Mouse (Mus musculus) hindbrain, embryonic 14.5 days (tissue): Measurements from ENCODE around the gene Hspe1. TPM values are rescaled to one million over a fixed set of nuclear protein-coding genes. Genes with fewer than 3 reads are reported as not detected.
A peak's percentile ranks its signal among the peaks of the same experiment; 100 is the strongest.

Source experiments
- ATAC-seq: fragments of 200-750 bp; cut with Nextera tagmentation; 2 replicates; pipeline ENCODE4 v1.8.0; 2017; ENCODE audit warnings: moderate number of reproducible peaks, mild to moderate bottlenecking, moderate TSS enrichment, moderate library complexity; ENCODE audit not compliant: low FRiP score
- DNase-seq: peaks from one replicate; pipeline ENCODE4 v3.0.0-alpha.2; 2015; ENCODE audit warnings: low spot score
- H3K27ac ChIP-seq: fragments of 300-500 bp; sonication (generic); 2 replicates; pipeline ENCODE4 v1.5.1; 2014; ENCODE audit warnings: mild to moderate bottlenecking, moderate library complexity
- H3K27me3 ChIP-seq: fragments of 300-500 bp; sonication (generic); 2 replicates; pipeline ENCODE4 v1.6.1; 2014; ENCODE audit warnings: mild to moderate bottlenecking, low read length, mixed read lengths; ENCODE audit not compliant: control insufficient read depth, insufficient read depth
- H3K36me3 ChIP-seq: fragments of 300-500 bp; sonication (generic); replicated peaks from 2 replicates; pipeline ENCODE4 v1.6.1; 2014; ENCODE audit not compliant: control insufficient read depth, insufficient read depth
- H3K4me1 ChIP-seq: fragments of 300-500 bp; sonication (generic); replicated peaks from 2 replicates; pipeline ENCODE4 v1.6.1; 2014; ENCODE audit warnings: antibody characterized with exemption, low read length, mixed read lengths; ENCODE audit not compliant: control insufficient read depth, insufficient read depth
- H3K4me2 ChIP-seq: fragments of 300-500 bp; sonication (generic); replicated peaks from 2 replicates; pipeline ENCODE4 v1.6.1; 2014; ENCODE audit warnings: mild to moderate bottlenecking, moderate library complexity
- H3K4me3 ChIP-seq: fragments of 300-500 bp; sonication (generic); replicated peaks from 2 replicates; pipeline ENCODE4 v1.5.1; 2014; ENCODE audit warnings: mild to moderate bottlenecking, low read length
- H3K9ac ChIP-seq: fragments of 300-500 bp; sonication (generic); 2 replicates; pipeline ENCODE4 v1.6.1; 2014
- H3K9me3 ChIP-seq: fragments of 300-500 bp; sonication (generic); 2 replicates; pipeline ENCODE4 v1.6.1; 2016; ENCODE audit warnings: low read length; ENCODE audit not compliant: control insufficient read depth
- WGBS: fragments of 180-500 bp; shearing (Covaris S2); extraction: QIAGEN DNeasy Blood & Tissue Kit; methylation state at CpG from one replicate; pipeline ENCODE4 v1.1.7; 2014; 5-methylcytosine and 5-hydroxymethylcytosine counted together
- polyA plus RNA-seq: library from polyadenylated mRNA; unstranded; fragments of >200 nt; fragmentation: Nextera tagmentation; extraction: Ambion mirVana; gene quantifications from 2 replicates; pipeline ENCODE4 v1.2.1, GENCODE M21; 2014

Hspe1 gene
- 244 and 262 TPM in 2 replicates for polyA plus RNA-seq

- H3K27ac ChIP-seq = peak within 1 kb of the TSS; percentile 97
- DNase-seq (peak; percentile 99), ATAC-seq (peak; percentile 96)
- no peaks in the 10 kb centered on the region for H3K9me3 ChIP-seq
- peak within 1 kb of the TSS; percentile 95 for H3K4me2 ChIP-seq
- peak within 1 kb of the TSS; percentile 94 for H3K9ac ChIP-seq
- WGBS = under 1% methylated on average over 65 of the region's 76 CpGs
- H3K4me1 ChIP-seq = peaks cover 25% of the 10 kb centered on the region
- peak within 1 kb of the TSS; percentile 97 for H3K4me3 ChIP-seq
- peaks cover 63% of the 10 kb centered on the region for H3K36me3 ChIP-seq
- no peaks in the 10 kb centered on the region for H3K27me3 ChIP-seq
Observed at GRCm38 (mm10) chr1:55087932-55088610, at the start of gene Hspe1, which contains the start of gene Hspd1. Gene Hspe1 (plus strand): TSS chr1:55088132. Gene Hspd1 (minus strand): TSS chr1:55088243.

GRCm38 (mm10) chr1:55039944-55040343 is 48.0 kb upstream of the Hspe1 start:
- no peaks in the 10 kb centered on the region for H3K36me3 ChIP-seq
- no peak for ATAC-seq
- no peaks in the 10 kb centered on the region for H3K27me3 ChIP-seq
- 93% methylated on average over 1 of the region's 1 CpGs for WGBS
- H3K9ac ChIP-seq = no peak overlapping the region
- no peak overlapping the region for H3K27ac ChIP-seq
- DNase-seq = no peak
- H3K9me3 ChIP-seq = 0 out of 2 replicates have a peak, but pooled peaks cover 5% of the 10 kb centered on the region
- no peak overlapping the region for H3K4me2 ChIP-seq
- H3K4me3 ChIP-seq = no peak overlapping the region
- no peaks in the 10 kb centered on the region for H3K4me1 ChIP-seq

GRCm38 (mm10) chr1:55041691-55042090 is 46.2 kb upstream of the Hspe1 start:
- Histone ChIP-seq H3K36me3 (no peaks in the 10 kb centered on the region), H3K4me2 (no peak overlapping the region), H3K9ac (no peak overlapping the region), H3K27me3 (no peaks in the 10 kb centered on the region), H3K9me3 (0 out of 2 replicates have a peak, but pooled peaks cover 5% of the 10 kb centered on the region), H3K27ac (no peak overlapping the region), H3K4me1 (no peaks in the 10 kb centered on the region), H3K4me3 (no peak overlapping the region)
- no peak for DNase-seq
- no peak for ATAC-seq
- 89% methylated on average over 4 of the region's 4 CpGs for WGBS

DNA sequence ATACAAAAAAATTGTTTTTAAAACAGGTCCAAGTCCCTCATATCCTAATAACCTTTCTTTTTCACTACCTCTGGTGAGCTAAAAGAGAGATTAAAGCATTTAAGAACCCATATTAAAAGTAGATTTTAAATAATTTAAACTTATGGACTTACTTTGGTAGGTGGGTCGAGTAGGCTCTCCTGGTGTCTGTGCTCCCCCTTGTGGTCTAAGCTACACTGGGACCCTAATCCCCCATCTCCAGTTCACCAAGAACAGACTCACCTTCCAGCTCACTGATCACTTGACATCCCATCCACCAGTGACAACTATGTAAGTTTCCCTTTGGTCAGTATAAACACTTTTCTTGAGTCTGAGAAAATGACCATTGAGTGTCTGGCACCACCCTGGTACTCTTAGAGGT is 45.7 kb upstream of the Hspe1 start:
- no peaks in the 10 kb centered on the region for H3K36me3 ChIP-seq
- DNase-seq (no peak), ATAC-seq (no peak)
- H3K4me2 ChIP-seq = no peak overlapping the region
- no peaks in the 10 kb centered on the region for H3K4me1 ChIP-seq
- H3K9ac ChIP-seq = no peak overlapping the region
- 58% methylated on average over 1 of the region's 1 CpGs for WGBS
- no peak overlapping the region for H3K4me3 ChIP-seq
- H3K9me3 ChIP-seq = 0 out of 2 replicates have a peak, but pooled peaks cover 5% of the 10 kb centered on the region
- H3K27me3 ChIP-seq = no peaks in the 10 kb centered on the region
- H3K27ac ChIP-seq = no peak overlapping the region

DNA sequence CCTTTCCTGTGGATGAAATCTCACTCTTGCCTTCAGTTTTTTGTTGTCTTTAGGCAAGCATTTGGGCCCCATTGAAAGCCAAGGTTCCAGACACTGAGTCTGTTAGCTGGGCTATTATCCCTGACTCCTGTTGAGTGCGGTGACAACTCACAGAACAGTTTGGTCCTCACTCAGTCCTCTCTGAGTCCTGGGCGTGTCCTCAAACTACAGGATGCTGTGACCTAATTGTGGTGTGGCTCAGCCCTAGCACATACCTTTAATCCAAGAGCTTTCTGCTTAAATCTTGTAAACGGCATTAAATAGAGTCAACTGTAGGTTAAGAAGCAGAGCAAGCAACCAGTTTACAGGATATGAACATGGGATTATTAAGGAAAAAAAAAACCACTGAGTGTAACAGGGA is 44.8 kb upstream of the Hspe1 start:
- Histone ChIP-seq H3K36me3 (no peaks in the 10 kb centered on the region), H3K4me3 (no peak overlapping the region), H3K27me3 (no peaks in the 10 kb centered on the region), H3K27ac (no peak overlapping the region), H3K9ac (no peak overlapping the region), H3K4me1 (no peaks in the 10 kb centered on the region), H3K9me3 (0 out of 2 replicates have a peak, but pooled peaks cover 5% of the 10 kb centered on the region), H3K4me2 (no peak overlapping the region)
- DNase-seq (no peak), ATAC-seq (no peak)
- 84% methylated on average over 3 of the region's 3 CpGs for WGBS

GRCm38 (mm10) chr1:55048841-55049587 is 38.9 kb upstream of the Hspe1 start:
- no peak for ATAC-seq
- Histone ChIP-seq H3K4me3 (no peak overlapping the region), H3K4me1 (peaks cover 9% of the 10 kb centered on the region), H3K27ac (no peak overlapping the region), H3K36me3 (no peaks in the 10 kb centered on the region), H3K4me2 (no peak overlapping the region), H3K27me3 (no peaks in the 10 kb centered on the region), H3K9me3 (no peaks in the 10 kb centered on the region), H3K9ac (no peak overlapping the region)
- no peak for DNase-seq
- 70% methylated on average over 4 of the region's 4 CpGs for WGBS

DNA sequence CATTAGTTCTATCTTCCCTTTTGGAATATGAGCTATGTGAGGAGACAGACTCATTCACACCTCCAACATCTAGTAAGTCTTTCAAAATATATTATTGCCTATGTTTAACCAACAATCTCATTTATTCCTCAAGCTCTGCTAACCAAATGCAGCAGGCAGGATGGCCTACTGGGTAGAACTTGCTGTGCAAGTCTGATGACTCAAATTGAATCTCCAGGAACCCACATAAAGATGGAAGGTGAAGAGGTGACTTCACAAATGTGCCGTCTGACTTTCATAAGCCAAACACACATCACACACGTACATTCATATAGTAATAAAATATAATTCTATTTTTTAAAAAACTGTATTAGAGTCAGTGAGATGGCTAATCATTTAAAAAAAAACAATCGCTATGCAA is 36.3 kb upstream of the Hspe1 start:
- Histone ChIP-seq H3K9ac (peak overlapping the region; percentile 64), H3K27me3 (no peaks in the 10 kb centered on the region), H3K36me3 (no peaks in the 10 kb centered on the region), H3K4me1 (peaks cover 9% of the 10 kb centered on the region), H3K27ac (no peak overlapping the region), H3K9me3 (no peaks in the 10 kb centered on the region), H3K4me3 (peak overlapping the region; percentile 87), H3K4me2 (peak overlapping the region; percentile 87)
- DNase-seq (no peak), ATAC-seq (no peak)
- 76% methylated on average over 3 of the region's 3 CpGs for WGBS

DNA sequence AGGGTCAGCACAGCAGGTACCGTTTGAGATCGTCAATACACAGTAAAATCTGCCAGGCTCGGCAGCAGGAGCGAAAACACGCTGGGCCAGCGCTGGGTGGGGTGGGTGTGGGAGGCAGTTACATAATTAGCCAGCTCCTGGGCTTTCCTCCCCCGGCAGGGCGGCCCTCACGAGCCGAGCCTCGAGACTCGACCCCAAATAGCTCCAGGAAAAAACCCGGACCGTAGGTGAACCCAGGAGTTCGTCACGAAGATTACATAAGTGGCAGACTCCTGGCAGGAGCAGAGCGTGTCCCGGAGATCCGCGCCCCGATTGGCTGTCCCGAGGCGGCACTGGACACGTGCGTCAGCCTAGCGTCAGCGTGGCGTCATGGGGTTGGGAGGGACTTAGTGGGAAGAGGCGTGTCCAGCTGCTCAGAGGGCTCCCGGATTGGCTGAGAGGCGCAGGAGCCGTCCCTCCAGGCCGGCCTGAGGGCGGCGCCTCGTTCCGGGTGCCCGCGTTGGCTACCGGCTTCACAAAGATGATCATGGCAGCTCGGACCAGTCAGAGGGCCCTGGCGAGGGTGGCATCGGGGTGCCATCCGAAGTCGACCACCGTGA is 35.5 kb upstream of the Hspe1 start, which contains the start of gene Coq10b:
Gene Coq10b, plus strand, starts transcription at position 416 of the 599 bp plus-strand sequence.
- no peaks in the 10 kb centered on the region for H3K9me3 ChIP-seq
- DNase-seq (peak; percentile 100), ATAC-seq (peak; percentile 100)
- H3K4me3 ChIP-seq = peak within 1 kb of the TSS; percentile 87
- H3K27ac ChIP-seq = peak within 1 kb of the TSS; percentile 86
- peak within 1 kb of the TSS; percentile 75 for H3K9ac ChIP-seq
- peaks cover 9% of the 10 kb centered on the region for H3K4me1 ChIP-seq
- peak within 1 kb of the TSS; percentile 87 for H3K4me2 ChIP-seq
- WGBS = 1% methylated on average over 46 of the region's 46 CpGs
- H3K36me3 ChIP-seq = no peaks in the 10 kb centered on the region
- no peaks in the 10 kb centered on the region for H3K27me3 ChIP-seq

- peak overlapping the region; percentile 75 for H3K9ac ChIP-seq
- ATAC-seq = no peak; the same call in 1 of the 2 replicates
- under 1% methylated on average over 42 of the region's 42 CpGs for WGBS
Observed at GRCm38 (mm10) chr1:55053005-55053404, 34.9 kb upstream of the Hspe1 start.

More at GRCm38 (mm10) chr1:55053005-55053404, 34.9 kb upstream of the Hspe1 start:
- Histone ChIP-seq H3K27me3 (no peaks in the 10 kb centered on the region), H3K4me2 (peak overlapping the region; percentile 73), H3K9me3 (no peaks in the 10 kb centered on the region), H3K36me3 (no peaks in the 10 kb centered on the region), H3K27ac (peak overlapping the region; percentile 79), H3K4me3 (peak overlapping the region; percentile 87), H3K4me1 (peaks cover 9% of the 10 kb centered on the region)
- no peak for DNase-seq
